Mouse (Mus musculus) kidney, adult 18-20 months (tissue): ENCODE measurements around the gene Nol4l.
A peak's percentile ranks its signal among the peaks of the same experiment; 100 is the strongest.

Source experiments
- DNase-seq: peaks from one replicate; pipeline ENCODE4 v3.0.0; 2021

The Nol4l gene

GRCm38 (mm10) chr2:153529931-153530766 is at the start of gene Nol4l:
Nol4l (minus strand) TSS chr2:153529971.
- no peak for DNase-seq

GRCm38 (mm10) chr2:153577122-153577521 is 47.4 kb upstream of the Nol4l start:
- DNase-seq = no peak

- DNase-seq = no peak
Observed at GRCm38 (mm10) chr2:153576150-153576549, 46.4 kb upstream of the Nol4l start.

GRCm38 (mm10) chr2:153575554-153575953 is 45.8 kb upstream of the Nol4l start:
- DNase-seq = no peak

GRCm38 (mm10) chr2:153573101-153573500 is 43.3 kb upstream of the Nol4l start:
- DNase-seq = no peak

- DNase-seq = no peak
Observed at GRCm38 (mm10) chr2:153568541-153568940, 38.8 kb upstream of the Nol4l start.

- DNase-seq = no peak
Observed at GRCm38 (mm10) chr2:153568013-153568412, 38.2 kb upstream of the Nol4l start.

GRCm38 (mm10) chr2:153564343-153564742 is 34.6 kb upstream of the Nol4l start:
- DNase-seq = no peak

- no peak for DNase-seq
Observed at GRCm38 (mm10) chr2:153561564-153561963, 31.8 kb upstream of the Nol4l start.

- DNase-seq = peak; percentile 23
Observed at GRCm38 (mm10) chr2:153560664-153561541, 31.1 kb upstream of the Nol4l start.

- no peak for DNase-seq
Observed at GRCm38 (mm10) chr2:153559613-153560152, 29.9 kb upstream of the Nol4l start.

GRCm38 (mm10) chr2:153558464-153558863 is 28.7 kb upstream of the Nol4l start:
- DNase-seq = no peak

- DNase-seq = no peak
Observed at GRCm38 (mm10) chr2:153557259-153557658, 27.5 kb upstream of the Nol4l start.

- DNase-seq = no peak
Observed at GRCm38 (mm10) chr2:153556208-153556607, 26.4 kb upstream of the Nol4l start.

- no peak for DNase-seq
Observed at GRCm38 (mm10) chr2:153554543-153554942, 24.8 kb upstream of the Nol4l start.

GRCm38 (mm10) chr2:153549486-153549885 is 19.7 kb upstream of the Nol4l start:
- no peak for DNase-seq

- no peak for DNase-seq
Observed at GRCm38 (mm10) chr2:153548221-153548923, 18.6 kb upstream of the Nol4l start.

- no peak for DNase-seq
Observed at GRCm38 (mm10) chr2:153547633-153548032, 17.9 kb upstream of the Nol4l start.

- DNase-seq = no peak
Observed at GRCm38 (mm10) chr2:153546972-153547371, 17.2 kb upstream of the Nol4l start.

- DNase-seq = peak; percentile 57
Observed at GRCm38 (mm10) chr2:153546471-153546870, 16.7 kb upstream of the Nol4l start.

GRCm38 (mm10) chr2:153544771-153545170 is 15.0 kb upstream of the Nol4l start:
- DNase-seq = no peak

GRCm38 (mm10) chr2:153543911-153544730 is 14.3 kb upstream of the Nol4l start:
- no peak for DNase-seq
